Mouse (Mus musculus) heart, adult 9 months (tissue): ENCODE results near the gene Gtf2a1l.

Source experiments
- DNase-seq, 2 experiments: peaks; one replicate each; pipeline ENCODE4 v3.0.0; 2022; ENCODE audit warnings: low spot score in 2 of 2

Gtf2a1l gene

GRCm38 (mm10) chr17:88653375-88653769, 15.1 kb upstream of the Gtf2a1l start:
- DNase-seq = no peak

GRCm38 (mm10) chr17:88658510-88658909, 9.9 kb upstream of the Gtf2a1l start:
- DNase-seq = no peak

- no peak for DNase-seq
Observed at GRCm38 (mm10) chr17:88666076-88666475, 2.4 kb upstream of the Gtf2a1l start.

- DNase-seq = no peak
Observed at GRCm38 (mm10) chr17:88669921-88670320, 1.5 kb downstream of the Gtf2a1l start.

GRCm38 (mm10) chr17:88670800-88671199, 2.3 kb downstream of the Gtf2a1l start:
- DNase-seq = no peak

- DNase-seq = no peak
Observed at GRCm38 (mm10) chr17:88675310-88676309, 7.2 kb downstream of the Gtf2a1l start.

- no peak for DNase-seq
Observed at GRCm38 (mm10) chr17:88688226-88688625, 19.8 kb downstream of the Gtf2a1l start.

GRCm38 (mm10) chr17:88696656-88697333, 28.3 kb downstream of the Gtf2a1l start:
- no peak for DNase-seq

GRCm38 (mm10) chr17:88700901-88701300, 32.4 kb downstream of the Gtf2a1l start:
- DNase-seq = no peak

GRCm38 (mm10) chr17:88702345-88702744, 33.9 kb downstream of the Gtf2a1l start:
- no peak for DNase-seq

- no peak for DNase-seq
Observed at GRCm38 (mm10) chr17:88703112-88703511, 34.7 kb downstream of the Gtf2a1l start.

- DNase-seq = no peak
Observed at GRCm38 (mm10) chr17:88706231-88706649, 37.8 kb downstream of the Gtf2a1l start.

GRCm38 (mm10) chr17:88749646-88750045, 81.2 kb downstream of the Gtf2a1l start:
- no peak for DNase-seq

GRCm38 (mm10) chr17:88752827-88753471, 84.5 kb downstream of the Gtf2a1l start:
- no peak for DNase-seq

GRCm38 (mm10) chr17:88753472-88753857, 85.0 kb downstream of the Gtf2a1l start:
- no peak for DNase-seq

GRCm38 (mm10) chr17:88755776-88756175, 87.3 kb downstream of the Gtf2a1l start:
- DNase-seq = no peak

- DNase-seq = no peak
Observed at GRCm38 (mm10) chr17:88758003-88758437, 89.6 kb downstream of the Gtf2a1l start.

- DNase-seq = no peak
Observed at GRCm38 (mm10) chr17:88763396-88764135, 95.1 kb downstream of the Gtf2a1l start.

- DNase-seq = no peak
Observed at GRCm38 (mm10) chr17:88764136-88764485, 95.7 kb downstream of the Gtf2a1l start.
